Comparison of ENCODE assay signal across 9 mouse cellular contexts in genomic region chr5:32588136-32588535, GRCm38 (mm10). TPM values are rescaled to one million over a fixed set of nuclear protein-coding genes. Genes with fewer than 3 reads are reported as not detected.
DNase-seq lines count a peak whose midpoint lies in the region; ATAC-seq lines count a peak whose summit lies in the region.
"Had no signal": no experiment of that assay in that cellular context is flagged by ENCODE, and none has a peak within 500 bp of the region (broad histone marks: within the 10 kb centered on the region; RNA-seq: fewer than 3 reads in every experiment).

No protein-coding gene starts in this region.

- no peaks in the 10 kb centered on the region for H3K9me3 ChIP-seq in neural tube, embryonic 15.5 days (replicated peaks)
- 0 out of 2 replicates have a peak, but pooled peaks cover 2% of the 10 kb centered on the region for H3K9me3 ChIP-seq in embryonic facial prominence, embryonic 10.5 days
- H3K9me3 ChIP-seq in limb, embryonic 11.5 days (ENCODE audit: control insufficient read depth, low read length), result no peaks in the 10 kb centered on the region
- H3K9me3 ChIP-seq: heart, embryonic 13.5 days had no signal

- ATAC-seq in neural tube, embryonic 15.5 days (ENCODE audit: low FRiP score), result no peak
- no peak for ATAC-seq in limb, embryonic 11.5 days (ENCODE audit: insufficient number of reproducible peaks, low FRiP score, low TSS enrichment, low read depth)
- no peak for ATAC-seq in granulocyte monocyte progenitor cell, adult 5-6 weeks (replicated peaks; ENCODE audit: poor library complexity, severe bottlenecking)

- H3K9ac ChIP-seq in neural tube, embryonic 15.5 days (replicated peaks), result no peak overlapping the region
- H3K9ac ChIP-seq in limb, embryonic 11.5 days (ENCODE audit: low read length), result no peak overlapping the region
- H3K9ac ChIP-seq: heart, embryonic 13.5 days had no signal

- H3K4me1 ChIP-seq in neural tube, embryonic 15.5 days, result no peaks in the 10 kb centered on the region
- no peaks in the 10 kb centered on the region for H3K4me1 ChIP-seq in embryonic facial prominence, embryonic 10.5 days
- H3K4me1 ChIP-seq in limb, embryonic 11.5 days (ENCODE audit: control insufficient read depth, insufficient read depth, low read length), result no peaks in the 10 kb centered on the region
- H3K4me1 ChIP-seq: heart, embryonic 13.5 days had no signal

- 16% methylated on average over 5 of the region's 5 CpGs for WGBS in neural tube, embryonic 15.5 days
- WGBS in embryonic facial prominence, embryonic 10.5 days, result 20% methylated on average over 5 of the region's 5 CpGs
- 18% methylated on average over 5 of the region's 5 CpGs for WGBS in limb, embryonic 11.5 days

- DNase-seq in neural tube, embryonic 10.5 days (ENCODE audit: extremely low spot score, low spot score), result peak; percentile 34
- peak; percentile 50 for DNase-seq in adrenal gland, adult 8-10 months
- peak; percentile 54 for DNase-seq in embryonic facial prominence, embryonic 10.5 days (ENCODE audit: low spot score)
- DNase-seq in induced T-regulatory cell, adult 2 months (ENCODE audit: low read depth), result peak; percentile 57
- peak; percentile 70 for DNase-seq in limb, embryonic 11.5 days (ENCODE audit: low spot score)
- peak; percentile 56 for DNase-seq in right cerebral cortex, adult 18-20 months

- no peak overlapping the region for H3K4me2 ChIP-seq in neural tube, embryonic 15.5 days
- H3K4me2 ChIP-seq in limb, embryonic 11.5 days (ENCODE audit: low read depth, severe bottlenecking), result no peak overlapping the region
- H3K4me2 ChIP-seq: heart, embryonic 13.5 days had no signal

- no peak overlapping the region for H3K4me3 ChIP-seq in neural tube, embryonic 15.5 days (replicated peaks)
- H3K4me3 ChIP-seq in embryonic facial prominence, embryonic 10.5 days, result no peak overlapping the region
- H3K4me3 ChIP-seq in limb, embryonic 11.5 days (ENCODE audit: low read depth, low read length), result no peak overlapping the region
- H3K4me3 ChIP-seq: heart, embryonic 13.5 days had no signal

- H3K27ac ChIP-seq in neural tube, embryonic 15.5 days (replicated peaks), result no peak overlapping the region
- H3K27ac ChIP-seq in embryonic facial prominence, embryonic 10.5 days (replicated peaks), result no peak overlapping the region
- H3K27ac ChIP-seq in limb, embryonic 11.5 days (replicated peaks; ENCODE audit: low read depth, low read length), result no peak overlapping the region
- H3K27ac ChIP-seq: heart, embryonic 13.5 days had no signal

- no peaks in the 10 kb centered on the region for H3K27me3 ChIP-seq in neural tube, embryonic 15.5 days (replicated peaks)
- H3K27me3 ChIP-seq in embryonic facial prominence, embryonic 10.5 days (replicated peaks; ENCODE audit: low read depth, poor library complexity, severe bottlenecking), result no peaks in the 10 kb centered on the region
- no peaks in the 10 kb centered on the region for H3K27me3 ChIP-seq in limb, embryonic 11.5 days (ENCODE audit: control insufficient read depth, insufficient read depth, low read length)
- H3K27me3 ChIP-seq: heart, embryonic 13.5 days had no signal

- no peaks in the 10 kb centered on the region for H3K36me3 ChIP-seq in neural tube, embryonic 15.5 days
- no peaks in the 10 kb centered on the region for H3K36me3 ChIP-seq in embryonic facial prominence, embryonic 10.5 days (replicated peaks)
- H3K36me3 ChIP-seq in limb, embryonic 11.5 days (ENCODE audit: control insufficient read depth, insufficient read depth, low read length), result no peaks in the 10 kb centered on the region
- H3K36me3 ChIP-seq: heart, embryonic 13.5 days had no signal

RNA-seq across cellular contexts. Expression of gene Yes1, which starts 22.8 kb away (rescaled TPM):
- polyA plus RNA-seq in neural tube, embryonic 15.5 days (2015; fragmentation: Nextera tagmentation; extraction: Ambion mirVana), result 18.8 and 21.0 TPM in 2 replicates
- 10 to 100 TPM; 38.1 to 49.1 (median 43.7) TPM for total RNA-seq in adrenal gland, adult 8-10 months (2022)
- 29.3 and 30.6 TPM in 2 replicates for polyA plus RNA-seq in embryonic facial prominence, embryonic 10.5 days (2016; fragmentation: Nextera tagmentation; extraction: Ambion mirVana)
- 36.4 and 39.9 TPM in 2 replicates for polyA plus RNA-seq in limb, embryonic 11.5 days (2014; fragmentation: Nextera tagmentation; extraction: Ambion mirVana)
- not detected in 2 replicates for total RNA-seq in granulocyte monocyte progenitor cell, adult 5-6 weeks (2014; fragmentation: Nextera tagmentation)
- total RNA-seq in granulocyte monocyte progenitor cell, adult 5-6 weeks (2017), result 1.3 TPM in 1 of 2 replicates, not detected in the other
